Mouse (Mus musculus) liver (tissue): ENCODE results near the gene Klc4.
A peak's percentile ranks its signal among the peaks of the same experiment; 100 is the strongest.

Experiments
- DNase-seq: peaks from one replicate; pipeline ENCODE4 v3.0.0-alpha.2; 2020; ENCODE audit warnings: mixed read lengths

Gene Klc4

DNA sequence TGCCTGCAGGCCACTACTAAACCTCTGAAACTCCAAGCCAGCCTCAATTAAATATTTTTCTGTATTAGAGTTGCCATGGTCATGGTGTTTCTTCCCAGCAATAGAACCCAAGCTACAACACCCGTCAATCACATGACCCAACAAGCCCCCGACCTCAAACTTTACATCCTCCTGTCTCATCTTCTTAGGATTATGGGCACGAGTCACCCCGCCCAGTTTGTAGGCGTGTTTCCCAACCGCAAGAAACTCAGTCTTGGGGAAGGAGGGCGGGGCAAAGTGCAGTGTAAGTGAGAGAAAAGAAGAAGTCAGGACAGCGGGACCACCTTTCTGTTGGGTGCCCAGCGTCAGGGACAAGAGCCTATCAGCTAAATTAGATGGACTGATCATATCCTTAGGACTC, 57.6 kb downstream of the Klc4 start:
- DNase-seq, result peak; percentile 43

DNA sequence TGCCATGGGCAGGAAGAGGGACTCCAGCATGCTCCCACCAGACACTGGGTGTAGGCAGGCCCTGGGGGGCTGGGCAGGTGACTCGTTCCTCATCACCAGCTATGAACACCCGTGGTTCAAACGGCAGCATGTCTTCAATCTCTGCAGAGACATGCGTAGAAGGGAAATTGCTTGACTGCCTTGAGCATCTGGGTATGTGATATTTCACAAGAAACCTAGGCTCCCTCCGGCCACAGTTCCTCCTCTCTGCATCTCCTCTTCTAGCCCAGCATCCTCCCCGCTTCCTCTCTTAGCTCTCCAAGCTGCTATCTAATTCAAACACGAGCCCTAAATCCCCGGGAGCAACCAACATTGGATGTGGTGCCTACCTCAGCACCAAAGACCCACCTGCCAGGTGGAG, 59.5 kb downstream of the Klc4 start:
- DNase-seq, result no peak
